Mouse (Mus musculus) adrenal gland, postnatal 0 days (tissue): ENCODE data around the gene Sprr1a. TPM values are rescaled to one million over a fixed set of nuclear protein-coding genes. Genes with fewer than 3 reads are reported as not detected.

Experiments used
- polyA plus RNA-seq: library from polyadenylated mRNA; unstranded; fragments of >200 nt; fragmentation: Nextera tagmentation; extraction: Ambion mirVana; gene quantifications from 2 replicates; pipeline ENCODE4 v1.2.1, GENCODE M21; 2015

The Sprr1a gene
- 1.6 and 7.8 TPM in 2 replicates for polyA plus RNA-seq

GRCm38 (mm10) chr3:92485863-92486262, at the start of gene Sprr1a:
Sprr1a (minus strand) TSS chr3:92485895.

GRCm38 (mm10) chr3:92534411-92534810, 48.7 kb upstream of the Sprr1a start, which contains the start of gene 2310046K23Rik:
2310046K23Rik (minus strand) TSS chr3:92534511.

GRCm38 (mm10) chr3:92500393-92500792, 14.7 kb upstream of the Sprr1a start, which contains the start of gene Sprr4:
Sprr4 (minus strand) TSS chr3:92500493.

GRCm38 (mm10) chr3:92458620-92459019, 27.1 kb downstream of the Sprr1a start, which contains the start of gene Sprr3:
Sprr3 (minus strand) TSS chr3:92458720.

GRCm38 (mm10) chr3:92438689-92439088, 47.0 kb downstream of the Sprr1a start, which contains the start of gene Sprr1b:
Sprr1b (minus strand) TSS chr3:92438789.

Other genes with a start within 250 kb of the Sprr1a start
- gene Sprr2a3, start 200.5 kb downstream of the Sprr1a start, polyA plus RNA-seq = 0.59 and 1.6 TPM in 2 replicates
- not detected in 2 replicates for gene Sprr2b, start 169.3 kb downstream of the Sprr1a start, polyA plus RNA-seq
- gene Sprr2d, start 146.8 kb downstream of the Sprr1a start, polyA plus RNA-seq = not detected in 2 replicates
- not detected in 2 replicates for gene Sprr2e, start 133.8 kb downstream of the Sprr1a start, polyA plus RNA-seq
- not detected in 2 replicates for gene Sprr2f, start 120.7 kb downstream of the Sprr1a start, polyA plus RNA-seq
- 0.36 TPM in 1 of 2 replicates, not detected in the other for gene Sprr2h, start 100.2 kb downstream of the Sprr1a start, polyA plus RNA-seq
- gene Sprr2i, start 77.9 kb downstream of the Sprr1a start, polyA plus RNA-seq = 0.22 TPM in 1 of 2 replicates, not detected in the other
- gene Sprr2j-ps, start 67.8 kb downstream of the Sprr1a start, polyA plus RNA-seq = 0.39 TPM in 1 of 2 replicates, not detected in the other
- 6.7 and 8.1 TPM in 2 replicates for gene Gm9774, start 56.5 kb downstream of the Sprr1a start, polyA plus RNA-seq
- not detected in 2 replicates for gene Sprr2k, start 53.3 kb downstream of the Sprr1a start, polyA plus RNA-seq
- gene Sprr1b, start 47.1 kb downstream of the Sprr1a start, polyA plus RNA-seq = 0.32 TPM in 1 of 2 replicates, not detected in the other
- 0.25 and 4.2 TPM in 2 replicates for gene Sprr3, start 27.2 kb downstream of the Sprr1a start, polyA plus RNA-seq
- gene Sprr4, start 14.6 kb upstream of the Sprr1a start, polyA plus RNA-seq = not detected in 2 replicates
- not detected in 2 replicates for gene 2310046K23Rik, start 48.6 kb upstream of the Sprr1a start, polyA plus RNA-seq
- 0.38 TPM in 1 of 2 replicates, not detected in the other for gene Ivl, start 87.8 kb upstream of the Sprr1a start, polyA plus RNA-seq
- 0.15 and 0.84 TPM in 2 replicates for gene Smcp, start 103.1 kb upstream of the Sprr1a start, polyA plus RNA-seq
- gene 2210017I01Rik, start 121.6 kb upstream of the Sprr1a start, polyA plus RNA-seq = not detected in 2 replicates
- 3.2 and 3.3 TPM in 2 replicates for gene Lce6a, start 135.8 kb upstream of the Sprr1a start, polyA plus RNA-seq
- 0.71 TPM in 1 of 2 replicates, not detected in the other for gene Lce1a1, start 162.4 kb upstream of the Sprr1a start, polyA plus RNA-seq
- gene Lce1b, start 171.0 kb upstream of the Sprr1a start, polyA plus RNA-seq = 0.35 TPM in 1 of 2 replicates, not detected in the other
- gene Lce1a2, start 184.4 kb upstream of the Sprr1a start, polyA plus RNA-seq = 1.1 TPM in 1 of 2 replicates, not detected in the other
- 2.4 TPM in 1 of 2 replicates, not detected in the other for gene Lce1c, start 193.4 kb upstream of the Sprr1a start, polyA plus RNA-seq
- 0.91 TPM in 1 of 2 replicates, not detected in the other for gene Lce1d, start 201.3 kb upstream of the Sprr1a start, polyA plus RNA-seq
- gene Lce1e, start 223.2 kb upstream of the Sprr1a start, polyA plus RNA-seq = 1.1 TPM in 1 of 2 replicates, not detected in the other
- gene Lce1f, start 234.5 kb upstream of the Sprr1a start, polyA plus RNA-seq = 1.1 TPM in 1 of 2 replicates, not detected in the other